Mouse (Mus musculus) forelimb bud, embryonic 11.5 days (tissue): ENCODE measurements around the gene D8Ertd738e.

Experiments used
- DNase-seq: peaks from one replicate; pipeline ENCODE4 v3.0.0-alpha.2; 2012; ENCODE audit warnings: low read depth, low spot score

The D8Ertd738e gene

DNA sequence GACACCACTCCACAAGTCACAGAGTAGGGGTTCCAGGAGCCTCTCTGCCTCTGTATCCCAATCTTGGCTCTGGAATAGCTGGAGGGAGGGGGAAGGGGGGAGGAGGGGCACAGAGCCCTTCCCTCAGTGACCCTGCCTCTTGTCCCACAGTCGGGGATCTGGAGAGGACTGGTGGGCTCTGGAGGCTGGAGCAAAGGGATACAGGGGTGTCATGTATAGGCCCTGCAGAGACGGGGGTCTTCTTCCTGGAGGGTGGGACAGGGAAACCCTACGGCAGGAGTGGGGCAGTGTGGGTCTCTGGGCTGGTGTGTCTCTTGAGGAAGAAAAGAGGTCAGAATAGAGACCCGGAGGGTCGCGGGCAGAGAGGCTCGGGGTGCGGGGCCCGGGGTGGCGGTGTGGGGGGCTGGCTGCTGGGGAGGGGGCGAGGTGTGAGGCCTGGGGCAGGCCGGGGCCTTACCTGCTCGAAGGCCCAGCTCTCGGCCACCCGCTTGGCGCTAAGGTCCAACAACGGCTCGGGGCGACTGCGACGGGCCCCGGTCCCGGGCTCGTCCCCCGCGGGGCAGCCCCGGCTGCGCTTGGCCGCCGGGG lies 13.0 kb downstream of the D8Ertd738e start:
- DNase-seq = no peak

DNA sequence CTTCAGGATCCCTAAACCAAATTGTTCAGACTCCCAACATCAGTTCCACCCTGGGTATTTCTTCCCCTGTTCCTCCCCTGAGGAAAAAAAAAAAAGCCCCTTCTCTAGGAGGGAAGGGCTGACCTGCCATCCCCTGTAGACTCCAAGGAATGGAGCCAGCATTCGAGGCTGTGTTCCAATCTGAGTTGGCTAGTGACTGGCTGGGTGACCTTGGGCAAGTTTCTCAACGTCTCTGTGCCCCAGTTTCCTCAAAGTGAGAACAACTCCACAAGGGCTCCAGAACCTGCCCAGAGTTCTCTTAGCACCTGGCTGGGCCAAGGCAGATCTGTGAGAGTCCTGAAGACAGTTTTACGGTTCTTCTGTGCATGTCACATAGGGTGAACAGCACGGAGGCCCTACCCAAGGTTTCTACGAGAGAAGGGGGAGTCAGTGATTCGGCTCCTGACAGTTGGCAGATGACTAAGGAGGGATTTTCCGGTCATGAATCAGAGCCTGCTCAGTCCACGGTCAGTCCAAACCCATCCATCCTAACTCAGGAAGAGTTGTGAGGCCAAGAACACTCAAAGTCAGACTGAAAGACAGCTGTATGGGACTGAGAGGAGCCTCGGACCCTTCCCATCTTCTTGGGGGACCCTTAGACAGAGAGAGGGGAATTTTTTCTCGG lies 13.6 kb downstream of the D8Ertd738e start:
- no peak for DNase-seq

DNA sequence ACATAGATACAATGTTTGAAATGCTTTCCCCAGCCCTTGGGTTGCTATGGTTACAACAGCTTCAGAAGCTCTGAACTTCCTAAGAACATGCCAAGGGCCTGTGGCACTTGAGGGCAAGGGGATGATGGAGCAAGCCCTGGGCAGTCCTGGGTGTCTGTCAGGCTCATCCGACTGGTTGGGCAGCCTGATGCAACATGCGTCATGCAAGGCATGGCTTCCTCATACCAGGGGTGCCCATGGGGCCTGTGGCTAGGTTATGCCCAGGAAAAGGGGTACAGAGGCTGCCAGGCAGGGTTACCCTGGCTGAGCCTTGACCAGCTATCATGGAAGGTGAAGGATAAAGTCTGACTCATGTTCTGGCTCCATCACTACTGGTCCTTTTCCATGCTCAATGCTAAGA lies 16.5 kb downstream of the D8Ertd738e start:
- DNase-seq = no peak

DNA sequence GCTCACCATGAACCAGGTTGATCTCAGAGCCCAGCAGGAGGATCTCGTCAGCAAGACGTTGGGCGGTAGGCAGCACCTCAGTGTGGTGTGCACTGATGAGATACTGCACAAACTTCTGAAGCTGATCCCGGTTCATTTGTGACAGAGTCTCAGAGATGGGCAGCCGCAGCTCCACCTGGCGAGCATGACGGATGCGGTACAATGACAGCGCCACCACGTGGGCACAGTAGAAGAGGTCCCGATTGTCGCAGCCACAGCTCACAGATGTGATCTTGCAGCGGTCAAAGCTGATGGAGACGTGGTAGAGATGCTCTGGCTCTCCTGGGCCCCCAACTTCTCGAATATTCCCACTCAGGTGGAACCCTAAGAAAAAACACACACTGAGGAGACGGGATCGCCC lies 18.8 kb downstream of the D8Ertd738e start:
- no peak for DNase-seq

DNA sequence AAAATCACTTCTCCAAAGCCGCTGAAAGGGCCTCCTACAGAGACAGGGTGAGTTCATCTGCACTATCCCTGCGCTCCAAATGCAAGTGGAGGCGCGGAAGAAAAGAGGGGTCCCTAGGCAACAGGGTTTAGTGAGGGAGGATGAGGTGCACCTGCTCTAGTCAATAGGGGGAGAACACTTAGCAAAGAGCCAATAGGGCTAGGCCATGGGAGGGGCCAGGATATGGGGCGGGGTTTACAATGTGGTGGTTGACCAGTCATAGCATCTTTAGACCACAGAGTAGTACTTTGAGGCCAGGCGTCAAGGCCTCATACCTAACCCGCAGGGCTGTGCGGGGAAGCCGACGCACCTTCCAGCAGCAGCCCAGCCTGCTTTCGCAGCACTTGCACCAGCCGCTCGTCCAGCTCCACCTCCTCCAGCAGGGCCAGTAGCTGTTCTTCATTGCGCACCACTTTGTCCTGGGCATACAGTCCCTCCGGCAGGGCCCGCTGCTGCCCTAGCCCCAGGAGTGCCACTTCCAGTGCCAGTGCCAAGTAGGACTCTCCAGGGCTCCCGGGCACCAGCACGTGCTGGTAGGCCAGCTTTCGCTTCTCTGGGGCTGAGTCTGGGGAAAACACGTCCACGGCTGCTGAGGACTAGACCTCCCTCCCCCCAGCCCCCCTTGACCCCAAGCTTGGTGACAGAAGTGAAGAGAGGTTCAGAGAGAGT lies 26.0 kb downstream of the D8Ertd738e start:
- no peak for DNase-seq

DNA sequence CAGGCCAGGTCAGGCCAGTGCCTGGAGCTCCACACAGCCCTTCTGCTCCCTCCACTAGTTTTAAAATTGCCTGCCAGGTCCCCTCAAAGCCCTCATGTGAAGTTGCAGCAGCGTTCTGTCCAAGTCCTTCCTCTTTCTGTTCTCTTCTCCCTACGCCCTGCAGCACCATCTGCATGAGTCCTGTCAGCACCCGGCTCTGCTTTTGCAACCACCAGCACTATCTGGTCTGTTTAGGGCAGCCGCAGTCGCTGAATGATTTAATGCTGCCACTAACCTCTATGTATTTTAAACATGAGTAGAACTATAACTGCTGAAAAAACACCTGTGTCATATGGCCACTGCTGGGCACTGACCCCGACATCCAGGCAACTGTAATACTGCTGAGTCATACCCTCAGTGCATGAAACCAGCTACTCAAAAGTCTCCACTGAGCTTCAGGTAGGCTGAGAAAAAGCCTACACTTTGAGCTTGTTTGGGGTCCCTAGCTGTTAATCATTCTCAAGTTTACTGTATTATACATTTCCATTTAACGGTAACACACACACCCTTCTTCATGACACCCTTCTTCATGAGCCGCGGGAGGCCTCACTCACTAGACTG lies 26.9 kb downstream of the D8Ertd738e start:
- no peak for DNase-seq

DNA sequence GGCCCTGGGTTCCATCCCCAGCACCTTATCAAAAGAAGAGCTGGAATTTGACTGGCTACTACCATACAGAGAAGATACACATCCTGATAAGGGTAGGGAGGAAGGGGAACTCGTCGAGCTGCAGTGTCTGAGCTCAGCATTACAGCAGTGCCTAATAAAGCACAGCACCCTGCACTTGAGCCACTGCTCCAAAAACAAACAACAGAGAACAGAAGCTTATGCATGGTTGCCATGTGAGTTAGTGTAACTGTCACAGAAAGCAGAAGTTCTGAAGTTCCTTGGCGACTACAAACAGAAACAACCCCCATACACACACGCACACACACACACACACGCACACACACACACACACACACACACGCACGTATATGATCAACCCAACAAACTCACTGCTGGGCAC lies 29.4 kb downstream of the D8Ertd738e start:
- DNase-seq = no peak

DNA sequence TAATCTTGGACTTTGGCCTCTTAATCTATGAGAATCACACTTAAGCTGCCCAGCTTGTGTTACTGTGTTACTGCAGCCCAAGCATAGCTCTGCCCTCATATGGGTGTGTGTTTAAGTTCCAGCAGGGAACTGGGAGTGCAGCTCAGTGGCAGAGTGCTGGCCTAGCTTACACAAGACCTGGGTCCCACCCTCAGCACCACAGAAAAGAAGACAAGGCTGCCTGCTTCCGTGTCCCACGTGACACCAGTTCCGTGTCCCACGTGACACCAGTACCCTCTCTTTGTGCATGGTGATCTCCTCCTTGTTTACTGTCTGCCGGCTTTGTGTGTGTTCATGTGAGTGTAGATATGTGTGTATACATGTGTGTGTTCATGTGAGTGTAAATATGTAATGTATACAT lies 31.4 kb downstream of the D8Ertd738e start:
- DNase-seq = no peak

DNA sequence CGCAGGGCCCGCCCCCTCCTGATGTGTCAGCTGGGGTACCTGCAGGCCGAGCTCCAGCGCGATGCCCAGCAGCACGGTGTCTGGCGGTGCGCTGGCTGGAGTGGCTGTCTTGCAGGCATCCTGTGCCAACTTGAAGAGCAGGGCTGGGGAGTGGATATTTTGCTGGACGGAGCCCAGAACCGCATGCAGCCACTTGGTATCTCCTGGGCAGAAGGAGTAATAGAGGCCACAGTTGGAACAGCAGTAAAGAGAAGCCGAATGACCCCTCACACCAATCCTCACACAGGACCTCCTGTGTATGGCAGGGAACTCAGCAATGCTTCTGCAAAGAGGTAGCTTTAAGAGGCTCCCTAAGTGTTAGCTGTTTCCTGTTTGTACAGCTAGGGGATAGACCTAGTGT lies 32.3 kb downstream of the D8Ertd738e start:
- DNase-seq = no peak

DNA sequence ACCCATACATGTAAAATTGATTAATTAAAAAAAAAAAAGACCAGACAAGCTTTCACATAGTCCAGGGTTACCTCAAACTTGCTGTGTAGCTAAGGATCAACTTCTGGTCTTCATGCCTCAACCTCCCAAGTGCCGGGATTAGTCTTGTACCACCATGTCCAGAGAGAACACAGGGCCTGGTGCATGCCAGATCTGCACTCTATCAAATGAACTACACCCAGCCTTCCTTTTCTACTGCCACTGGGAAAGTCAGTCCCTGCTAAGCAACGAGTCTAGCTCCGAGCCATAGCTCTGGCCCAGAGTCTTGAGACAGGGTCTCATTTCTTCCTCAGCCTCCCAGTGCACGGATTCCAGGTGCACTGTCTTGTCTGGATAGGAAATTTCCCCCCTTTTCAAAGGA lies 36.2 kb downstream of the D8Ertd738e start:
- DNase-seq = no peak

DNA sequence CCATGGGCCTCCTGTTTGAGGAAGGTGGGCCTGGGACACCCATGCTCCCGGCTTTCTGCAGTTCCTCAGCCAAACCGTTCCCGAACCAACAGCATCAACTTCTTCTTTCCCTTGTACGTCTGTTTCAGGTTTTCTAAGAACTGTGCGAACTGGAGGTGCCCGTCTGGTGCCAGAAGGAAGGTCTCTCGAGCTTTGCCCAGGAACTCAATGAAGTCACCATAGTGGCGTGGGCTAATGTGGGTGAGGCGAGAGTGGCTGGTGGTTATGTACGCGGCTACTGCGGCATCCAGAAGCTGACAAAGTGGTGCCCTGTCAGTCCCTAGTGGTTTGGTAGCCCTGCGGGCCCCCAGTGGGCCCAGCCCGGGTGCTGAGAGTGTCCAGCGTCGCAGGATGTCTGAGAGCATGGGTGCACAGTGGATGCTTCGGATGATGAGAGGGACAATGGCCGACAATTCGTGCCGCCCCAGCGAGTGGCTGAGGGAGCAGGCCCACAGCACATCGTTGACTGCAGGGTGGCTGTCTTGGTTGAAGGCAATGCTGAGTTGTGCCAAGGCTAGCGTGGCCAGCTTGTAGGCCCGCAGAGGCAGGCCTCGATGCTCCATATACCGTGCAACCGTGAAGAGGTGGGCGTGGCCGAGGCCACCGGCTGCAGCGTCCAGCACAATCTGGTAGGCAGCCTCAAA lies 37.5 kb downstream of the D8Ertd738e start:
- DNase-seq = no peak

DNA sequence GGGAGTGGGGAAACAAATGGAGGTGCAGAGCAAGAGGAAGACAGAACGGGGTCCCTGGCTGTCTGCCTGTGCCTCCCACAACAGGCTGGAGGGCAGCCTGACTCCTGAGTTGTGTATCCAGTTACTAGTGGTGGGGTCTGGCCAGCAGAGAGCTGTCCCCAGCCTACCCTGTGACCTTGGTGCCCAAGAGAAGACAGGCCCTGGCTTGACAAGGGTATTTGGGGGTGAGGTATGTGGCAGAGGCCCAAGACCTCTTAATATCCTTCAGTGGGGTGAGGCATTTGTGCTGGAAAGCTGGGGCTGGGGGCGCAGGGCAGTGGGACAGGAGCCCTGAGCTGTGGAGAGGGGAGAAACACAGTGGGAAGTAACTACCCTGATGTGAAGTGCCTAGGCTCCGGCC lies 38.3 kb downstream of the D8Ertd738e start:
- DNase-seq = no peak

DNA sequence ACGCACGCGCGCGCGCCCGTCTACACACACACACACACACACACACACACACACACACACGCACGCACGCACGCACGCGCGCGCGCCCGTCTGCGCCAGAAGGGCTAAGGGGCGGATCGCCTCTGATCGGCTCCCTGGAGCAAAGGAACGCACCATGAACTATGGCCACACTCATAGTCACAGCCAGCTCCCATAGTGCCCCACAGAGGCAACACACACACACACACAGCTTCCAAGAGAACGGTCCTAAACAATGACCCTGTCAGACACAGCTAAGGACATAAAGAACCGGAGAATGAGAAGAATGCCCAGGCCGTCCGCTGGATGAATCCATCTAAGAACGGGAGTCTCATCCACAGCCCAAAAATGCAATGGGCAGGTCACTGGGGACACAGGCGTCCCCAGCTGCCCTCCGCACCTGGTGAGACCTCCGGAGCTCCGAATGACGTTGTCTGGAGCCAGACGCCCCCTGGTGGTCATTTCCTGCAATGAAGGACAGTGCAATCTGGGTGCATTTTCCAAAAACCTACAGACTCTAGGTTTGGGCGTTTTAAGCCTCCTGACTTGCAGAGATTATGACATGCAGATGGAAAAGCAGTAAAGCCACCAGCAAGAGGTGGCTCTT lies 39.2 kb downstream of the D8Ertd738e start:
- DNase-seq = peak; percentile 79

DNA sequence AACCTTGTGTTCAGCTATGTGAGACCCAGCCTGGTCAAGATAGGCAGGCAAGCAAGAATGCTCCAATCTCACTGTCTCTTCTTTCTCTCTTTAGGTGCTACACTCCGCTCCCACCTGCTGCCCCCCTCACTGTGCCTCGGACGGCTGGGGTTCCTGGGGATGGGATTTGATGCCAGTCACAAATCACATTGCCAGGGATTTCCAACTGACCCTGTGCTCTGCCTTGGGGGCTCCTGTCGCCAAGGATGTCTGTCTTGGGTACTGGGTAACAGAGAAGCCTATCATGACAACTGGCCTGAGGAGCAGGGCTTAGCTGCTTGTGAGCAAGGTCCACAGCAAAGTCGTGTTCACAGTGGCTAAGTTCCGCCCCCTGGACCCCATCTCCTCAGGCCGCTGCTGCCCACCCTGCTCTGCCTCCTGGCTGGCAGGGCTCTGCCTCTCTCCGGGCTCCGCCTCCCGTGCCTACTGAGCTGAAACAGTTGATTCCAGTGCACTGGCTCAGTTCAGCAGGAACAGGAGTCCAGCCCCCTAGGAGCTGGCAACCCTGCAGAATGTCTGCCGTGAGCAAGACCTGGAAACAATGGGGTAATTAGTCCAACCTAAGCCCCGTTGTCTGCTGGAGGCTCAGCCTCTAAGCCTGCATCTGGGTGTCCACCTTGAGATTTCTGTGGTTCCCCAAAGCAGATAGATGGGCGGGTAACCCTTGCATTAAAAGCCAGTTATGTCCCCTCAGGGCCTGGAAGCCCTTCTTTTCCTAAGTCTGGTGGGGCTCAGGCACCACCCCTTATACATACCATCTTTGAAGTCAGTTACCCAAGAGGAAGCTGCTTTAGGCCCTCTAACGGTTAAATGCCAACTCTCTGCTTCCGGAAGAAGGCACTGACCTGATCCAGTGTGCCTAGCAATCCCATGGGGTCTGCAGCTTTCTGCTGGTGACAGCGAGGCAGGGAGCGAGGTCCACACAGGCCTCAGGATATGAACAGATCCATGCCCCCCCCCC lies 40.8 kb downstream of the D8Ertd738e start:
- no peak for DNase-seq

DNA sequence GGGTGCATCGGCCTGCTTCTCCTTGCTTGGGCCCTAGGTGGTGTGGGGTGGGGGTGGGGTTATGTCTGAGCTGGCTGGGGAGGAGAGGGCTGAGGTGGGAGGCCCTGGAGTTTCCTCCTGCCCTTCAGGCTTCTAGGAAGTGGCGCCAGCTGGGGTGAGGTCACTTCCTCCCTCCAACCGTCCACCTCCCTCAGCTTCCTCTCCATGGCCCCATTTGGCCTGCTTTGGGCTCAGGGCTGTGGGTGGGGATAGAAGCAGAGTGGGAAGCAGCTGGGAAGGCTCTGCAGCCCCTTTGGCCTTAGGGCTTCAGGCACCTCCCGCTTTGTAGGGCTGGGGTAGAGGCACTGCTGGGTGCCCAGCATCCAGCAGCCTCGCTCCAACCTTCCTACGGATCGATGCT lies 41.7 kb downstream of the D8Ertd738e start:
- no peak for DNase-seq

DNA sequence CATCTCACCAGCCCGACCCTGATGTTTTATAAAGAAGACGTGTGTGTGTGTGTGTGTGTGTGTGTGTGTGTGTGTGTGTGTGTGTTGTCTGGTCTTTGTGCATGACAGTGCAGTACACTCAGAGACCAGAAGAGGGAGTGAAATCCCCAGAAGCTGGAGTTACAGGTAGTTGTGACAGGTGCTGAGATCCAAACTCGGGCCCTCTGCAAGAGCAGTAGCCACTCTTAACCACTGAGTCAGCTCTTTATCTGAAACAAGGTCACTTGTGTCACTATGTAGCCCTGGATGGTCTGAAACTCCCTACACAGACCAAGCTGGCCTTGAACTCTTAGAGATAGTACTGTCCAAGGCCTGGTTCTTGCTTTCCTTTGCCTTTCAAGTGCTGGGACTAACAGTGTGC lies 42.9 kb downstream of the D8Ertd738e start:
- no peak for DNase-seq

DNA sequence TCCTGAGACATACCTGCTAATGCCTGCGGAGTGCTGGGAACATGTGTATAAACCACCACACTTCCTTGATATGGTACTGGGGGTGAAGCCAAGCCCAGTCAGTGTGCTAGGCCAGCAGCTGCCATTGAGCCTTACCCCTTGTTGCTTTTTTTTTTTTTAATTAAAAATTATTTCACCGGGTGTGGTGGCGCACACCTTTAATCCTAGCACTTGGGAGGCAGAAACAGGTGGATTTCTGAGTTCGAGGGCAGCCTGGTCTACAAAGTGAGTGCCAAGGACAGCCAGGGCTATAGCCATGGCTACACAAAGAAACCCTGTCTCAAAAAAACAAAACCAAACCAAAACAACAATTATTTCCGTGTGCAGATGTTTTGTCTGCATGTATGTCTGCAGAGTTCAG lies 44.4 kb downstream of the D8Ertd738e start:
- DNase-seq = no peak

DNA sequence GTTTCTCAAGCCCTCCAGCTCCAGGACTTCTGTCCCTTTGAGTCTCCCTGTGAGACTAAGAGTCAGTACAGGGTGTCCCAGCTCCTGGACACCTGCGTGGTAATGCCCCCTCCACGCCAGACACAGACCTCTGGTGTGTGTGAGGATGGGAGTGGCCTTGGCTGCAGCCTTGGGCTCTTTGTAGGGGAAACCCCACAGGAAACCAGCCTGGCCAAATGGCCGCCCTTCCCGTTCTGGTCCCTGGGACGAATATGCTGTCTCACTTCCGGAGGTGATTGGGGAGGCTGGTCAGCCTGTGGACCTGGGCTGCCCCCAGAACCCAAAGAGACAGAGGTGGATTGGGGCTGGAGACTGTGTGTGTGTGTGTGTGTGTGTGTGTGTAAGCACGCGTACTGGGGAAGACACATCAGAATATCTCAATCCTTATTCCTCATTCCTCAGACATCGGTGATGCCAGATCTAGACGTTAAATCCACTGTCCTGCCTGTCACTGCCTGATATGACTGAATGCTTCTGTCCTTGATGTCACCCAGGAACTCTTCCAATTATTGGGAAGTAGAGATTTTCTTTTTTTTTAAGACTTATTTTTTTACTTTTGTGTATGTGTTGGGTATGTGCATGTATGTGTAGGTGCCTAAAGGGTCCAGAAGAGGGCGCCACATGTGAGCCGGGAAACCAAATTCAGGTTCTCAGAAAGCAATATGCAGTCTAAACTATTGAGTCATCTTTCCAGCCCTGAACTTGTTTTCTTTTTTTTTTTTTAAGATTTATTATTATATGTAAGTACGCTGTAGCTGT lies 45.3 kb downstream of the D8Ertd738e start:
- DNase-seq = no peak
